Mouse (Mus musculus): ENCODE results near the gene Znhit2. TPM values are rescaled to one million over a fixed set of nuclear protein-coding genes. Genes with fewer than 3 reads are reported as not detected.

Gene Znhit2
- polyA plus RNA-seq, 2 experiments, result 15.8 to 20.4 TPM

GRCm38 (mm10) chr19:6105586-6105985 lies 44.6 kb downstream of the Znhit2 start, which contains the start of gene Naaladl1:
Gene Naaladl1 (plus strand): TSS chr19:6105782.
- Histone ChIP-seq H3K27ac (no peak within 1 kb of the TSS), H3K4me3 (ENCODE audit: insufficient read depth in 1 of 2, low read depth in 2 of 2, low read length in 2 of 2) (no peak within 1 kb of the TSS), H3K9me3 (ENCODE audit: control insufficient read depth, low read length) (no peaks in the 10 kb centered on the region), H3K36me3 (replicated peaks; ENCODE audit: control insufficient read depth, insufficient read depth, low read depth) (no peaks in the 10 kb centered on the region), H3K4me1 (replicated peaks; ENCODE audit: control insufficient read depth in 2 of 2, insufficient read depth in 2 of 2, low read length in 1 of 2) (peaks cover 23 to 24% of the 10 kb centered on the region in 2 experiments), H3K4me2 (ENCODE audit: low read depth) (no peak within 1 kb of the TSS), H3K27me3 (ENCODE audit: control insufficient read depth, insufficient read depth, low read length) (no peaks in the 10 kb centered on the region), H3K9ac (replicated peaks) (no peak within 1 kb of the TSS)
- DNase-seq (ENCODE audit: low read depth in 3 of 3, low spot score in 3 of 3), result no peak
- no peak for ATAC-seq (ENCODE audit: insufficient read depth)
- 79% methylated on average over 7 of the region's 7 CpGs for WGBS (ENCODE audit: insufficient replicate concordance)
- no peak for TF ChIP-seq CTCF (IDR thresholded peaks at IDR 0.05; ENCODE audit: low read depth)
- no peak for TF ChIP-seq EP300 (IDR thresholded peaks at IDR 0.05; ENCODE audit: low read depth)

Small RNA genes lying within 50 kb of the gene (microRNA-seq; reads per million reads assigned to microRNA genes)
- not detected for gene Mir6988

Other genes starting within 250 kb of the Znhit2 start
- 5.9 and 6.7 TPM in 2 replicates for gene Frmd8, start 185.9 kb upstream of the Znhit2 start, polyA plus RNA-seq (2012; rRNA removed)
- gene Frmd8, start 185.9 kb upstream of the Znhit2 start, polyA plus RNA-seq (2014; fragmentation: Nextera tagmentation; extraction: Ambion mirVana), result 6.6 and 8.4 TPM in 2 replicates
- 5.3 and 5.8 TPM in 2 replicates for gene Slc25a45, start 183.4 kb upstream of the Znhit2 start, polyA plus RNA-seq (2012; rRNA removed)
- gene Slc25a45, start 183.4 kb upstream of the Znhit2 start, polyA plus RNA-seq (2014; fragmentation: Nextera tagmentation; extraction: Ambion mirVana), result 3.2 and 4.6 TPM in 2 replicates
- gene Tigd3, start 167.0 kb upstream of the Znhit2 start, polyA plus RNA-seq (2012; rRNA removed), result 2.2 and 2.4 TPM in 2 replicates
- 1.1 TPM in 2 replicates for gene Tigd3, start 167.0 kb upstream of the Znhit2 start, polyA plus RNA-seq (2014; fragmentation: Nextera tagmentation; extraction: Ambion mirVana)
- 35.3 and 36.0 TPM in 2 replicates for gene Dpf2, start 148.2 kb upstream of the Znhit2 start, polyA plus RNA-seq (2012; rRNA removed)
- gene Dpf2, start 148.2 kb upstream of the Znhit2 start, polyA plus RNA-seq (2014; fragmentation: Nextera tagmentation; extraction: Ambion mirVana), result 45.1 and 54.5 TPM in 2 replicates
- gene Cdc42ep2, start 136.4 kb upstream of the Znhit2 start, polyA plus RNA-seq (2012; rRNA removed), result 2.2 and 2.3 TPM in 2 replicates
- gene Cdc42ep2, start 136.4 kb upstream of the Znhit2 start, polyA plus RNA-seq (2014; fragmentation: Nextera tagmentation; extraction: Ambion mirVana), result 1.6 and 2.1 TPM in 2 replicates
- 60.9 and 66.4 TPM in 2 replicates for gene Pola2, start 97.0 kb upstream of the Znhit2 start, polyA plus RNA-seq (2012; rRNA removed)
- 63.0 and 68.1 TPM in 2 replicates for gene Pola2, start 97.0 kb upstream of the Znhit2 start, polyA plus RNA-seq (2014; fragmentation: Nextera tagmentation; extraction: Ambion mirVana)
- not detected in 2 replicates for gene Slc22a20, start 75.0 kb upstream of the Znhit2 start, polyA plus RNA-seq (2012; rRNA removed)
- 0.08 TPM in 1 of 2 replicates, not detected in the other for gene Slc22a20, start 75.0 kb upstream of the Znhit2 start, polyA plus RNA-seq (2014; fragmentation: Nextera tagmentation; extraction: Ambion mirVana)
- gene Capn1, start 45.3 kb upstream of the Znhit2 start, polyA plus RNA-seq (2012; rRNA removed), result 25.4 and 28.0 TPM in 2 replicates
- gene Capn1, start 45.3 kb upstream of the Znhit2 start, polyA plus RNA-seq (2014; fragmentation: Nextera tagmentation; extraction: Ambion mirVana), result 25.6 and 28.7 TPM in 2 replicates
- gene Syvn1, start 14.6 kb upstream of the Znhit2 start, polyA plus RNA-seq (2012; rRNA removed), result 11.5 and 13.2 TPM in 2 replicates
- 9.7 and 12.6 TPM in 2 replicates for gene Syvn1, start 14.6 kb upstream of the Znhit2 start, polyA plus RNA-seq (2014; fragmentation: Nextera tagmentation; extraction: Ambion mirVana)
- gene Mrpl49, start 3.4 kb upstream of the Znhit2 start, polyA plus RNA-seq (2012; rRNA removed), result 22.0 and 29.6 TPM in 2 replicates
- 43.7 and 48.2 TPM in 2 replicates for gene Mrpl49, start 3.4 kb upstream of the Znhit2 start, polyA plus RNA-seq (2014; fragmentation: Nextera tagmentation; extraction: Ambion mirVana)
- gene Fau, start 3.3 kb upstream of the Znhit2 start, polyA plus RNA-seq (2012; rRNA removed), result 853 and 969 TPM in 2 replicates
- gene Fau, start 3.3 kb upstream of the Znhit2 start, polyA plus RNA-seq (2014; fragmentation: Nextera tagmentation; extraction: Ambion mirVana), result 593 and 639 TPM in 2 replicates
- 35.9 and 43.4 TPM in 2 replicates for gene Tm7sf2, start 7.2 kb downstream of the Znhit2 start, polyA plus RNA-seq (2012; rRNA removed)
- gene Tm7sf2, start 7.2 kb downstream of the Znhit2 start, polyA plus RNA-seq (2014; fragmentation: Nextera tagmentation; extraction: Ambion mirVana), result 35.0 and 35.7 TPM in 2 replicates
- gene Vps51, start 16.0 kb downstream of the Znhit2 start, polyA plus RNA-seq (2012; rRNA removed), result 20.7 and 21.9 TPM in 2 replicates
- 19.9 and 23.3 TPM in 2 replicates for gene Vps51, start 16.0 kb downstream of the Znhit2 start, polyA plus RNA-seq (2014; fragmentation: Nextera tagmentation; extraction: Ambion mirVana)
- not detected in 2 replicates for gene Tmem262, start 18.8 kb downstream of the Znhit2 start, polyA plus RNA-seq (2012; rRNA removed)
- gene Tmem262, start 18.8 kb downstream of the Znhit2 start, polyA plus RNA-seq (2014; fragmentation: Nextera tagmentation; extraction: Ambion mirVana), result not detected in 2 replicates
- 0.16 and 0.17 TPM in 2 replicates for gene Gm28374, start 21.1 kb downstream of the Znhit2 start, polyA plus RNA-seq (2012; rRNA removed)
- gene Gm28374, start 21.1 kb downstream of the Znhit2 start, polyA plus RNA-seq (2014; fragmentation: Nextera tagmentation; extraction: Ambion mirVana), result 0.33 and 0.38 TPM in 2 replicates
- 20.8 and 24.1 TPM in 2 replicates for gene Zfpl1, start 23.8 kb downstream of the Znhit2 start, polyA plus RNA-seq (2012; rRNA removed)
- gene Zfpl1, start 23.8 kb downstream of the Znhit2 start, polyA plus RNA-seq (2014; fragmentation: Nextera tagmentation; extraction: Ambion mirVana), result 18.1 and 20.4 TPM in 2 replicates
- 17.6 and 23.1 TPM in 2 replicates for gene Cdca5, start 23.8 kb downstream of the Znhit2 start, polyA plus RNA-seq (2012; rRNA removed)
- gene Cdca5, start 23.8 kb downstream of the Znhit2 start, polyA plus RNA-seq (2014; fragmentation: Nextera tagmentation; extraction: Ambion mirVana), result 30.9 and 33.7 TPM in 2 replicates
- gene AC131692.1, start 33.2 kb downstream of the Znhit2 start, polyA plus RNA-seq (2012; rRNA removed), result 0.68 TPM in 1 of 2 replicates, not detected in the other
- gene AC131692.1, start 33.2 kb downstream of the Znhit2 start, polyA plus RNA-seq (2014; fragmentation: Nextera tagmentation; extraction: Ambion mirVana), result 0.22 TPM in 1 of 2 replicates, not detected in the other
- 4.3 and 6.4 TPM in 2 replicates for gene Naaladl1, start 44.6 kb downstream of the Znhit2 start, polyA plus RNA-seq (2012; rRNA removed)
- gene Naaladl1, start 44.6 kb downstream of the Znhit2 start, polyA plus RNA-seq (2014; fragmentation: Nextera tagmentation; extraction: Ambion mirVana), result 1.1 and 1.9 TPM in 2 replicates
- 18.4 and 25.5 TPM in 2 replicates for gene Sac3d1, start 57.5 kb downstream of the Znhit2 start, polyA plus RNA-seq (2012; rRNA removed)
- gene Sac3d1, start 57.5 kb downstream of the Znhit2 start, polyA plus RNA-seq (2014; fragmentation: Nextera tagmentation; extraction: Ambion mirVana), result 22.7 and 22.9 TPM in 2 replicates
- 39.6 and 41.8 TPM in 2 replicates for gene Snx15, start 67.1 kb downstream of the Znhit2 start, polyA plus RNA-seq (2012; rRNA removed)
- gene Snx15, start 67.1 kb downstream of the Znhit2 start, polyA plus RNA-seq (2014; fragmentation: Nextera tagmentation; extraction: Ambion mirVana), result 42.2 and 46.2 TPM in 2 replicates
- 0.35 and 0.57 TPM in 2 replicates for gene Batf2, start 79.8 kb downstream of the Znhit2 start, polyA plus RNA-seq (2012; rRNA removed)
- gene Batf2, start 79.8 kb downstream of the Znhit2 start, polyA plus RNA-seq (2014; fragmentation: Nextera tagmentation; extraction: Ambion mirVana), result 0.09 TPM in 1 of 2 replicates, not detected in the other
- gene Arl2, start 80.4 kb downstream of the Znhit2 start, polyA plus RNA-seq (2012; rRNA removed), result 26.1 and 32.8 TPM in 2 replicates
- gene Arl2, start 80.4 kb downstream of the Znhit2 start, polyA plus RNA-seq (2014; fragmentation: Nextera tagmentation; extraction: Ambion mirVana), result 22.4 and 27.5 TPM in 2 replicates
- gene Majin, start 123.2 kb downstream of the Znhit2 start, polyA plus RNA-seq (2012; rRNA removed), result not detected in 2 replicates
- gene Majin, start 123.2 kb downstream of the Znhit2 start, polyA plus RNA-seq (2014; fragmentation: Nextera tagmentation; extraction: Ambion mirVana), result not detected in 2 replicates
- not detected in 2 replicates for gene Gpha2, start 165.2 kb downstream of the Znhit2 start, polyA plus RNA-seq (2012; rRNA removed)
- not detected in 2 replicates for gene Gpha2, start 165.2 kb downstream of the Znhit2 start, polyA plus RNA-seq (2014; fragmentation: Nextera tagmentation; extraction: Ambion mirVana)
- 3.2 TPM in 2 replicates for gene Ppp2r5b, start 174.7 kb downstream of the Znhit2 start, polyA plus RNA-seq (2012; rRNA removed)
- gene Ppp2r5b, start 174.7 kb downstream of the Znhit2 start, polyA plus RNA-seq (2014; fragmentation: Nextera tagmentation; extraction: Ambion mirVana), result 2.4 and 2.5 TPM in 2 replicates
- gene Atg2a, start 180.5 kb downstream of the Znhit2 start, polyA plus RNA-seq (2012; rRNA removed), result 5.0 and 5.4 TPM in 2 replicates
- 4.1 and 4.4 TPM in 2 replicates for gene Atg2a, start 180.5 kb downstream of the Znhit2 start, polyA plus RNA-seq (2014; fragmentation: Nextera tagmentation; extraction: Ambion mirVana)
- 65.3 and 81.6 TPM in 2 replicates for gene Ehd1, start 215.5 kb downstream of the Znhit2 start, polyA plus RNA-seq (2012; rRNA removed)
- gene Ehd1, start 215.5 kb downstream of the Znhit2 start, polyA plus RNA-seq (2014; fragmentation: Nextera tagmentation; extraction: Ambion mirVana), result 38.0 and 49.6 TPM in 2 replicates
- 2.0 and 2.1 TPM in 2 replicates for gene Cdc42bpg, start 245.3 kb downstream of the Znhit2 start, polyA plus RNA-seq (2012; rRNA removed)
- 0.32 and 0.33 TPM in 2 replicates for gene Cdc42bpg, start 245.3 kb downstream of the Znhit2 start, polyA plus RNA-seq (2014; fragmentation: Nextera tagmentation; extraction: Ambion mirVana)

Measured in liver, embryonic 14.5 days (tissue).